Mouse (Mus musculus) naive thymus-derived CD4-positive, alpha-beta T cell, adult 5 months (primary cell): ENCODE data around the gene Fosl2. TPM values are rescaled to one million over a fixed set of nuclear protein-coding genes. Genes with fewer than 3 reads are reported as not detected.

Source experiments
- polyA plus RNA-seq: library from polyadenylated mRNA; unstranded; fragments of 100-300 nt; shearing (Covaris generic); gene quantifications from one replicate; pipeline ENCODE4 v1.2.1, GENCODE M21; 2017

The Fosl2 gene
- 126 TPM for polyA plus RNA-seq

DNA sequence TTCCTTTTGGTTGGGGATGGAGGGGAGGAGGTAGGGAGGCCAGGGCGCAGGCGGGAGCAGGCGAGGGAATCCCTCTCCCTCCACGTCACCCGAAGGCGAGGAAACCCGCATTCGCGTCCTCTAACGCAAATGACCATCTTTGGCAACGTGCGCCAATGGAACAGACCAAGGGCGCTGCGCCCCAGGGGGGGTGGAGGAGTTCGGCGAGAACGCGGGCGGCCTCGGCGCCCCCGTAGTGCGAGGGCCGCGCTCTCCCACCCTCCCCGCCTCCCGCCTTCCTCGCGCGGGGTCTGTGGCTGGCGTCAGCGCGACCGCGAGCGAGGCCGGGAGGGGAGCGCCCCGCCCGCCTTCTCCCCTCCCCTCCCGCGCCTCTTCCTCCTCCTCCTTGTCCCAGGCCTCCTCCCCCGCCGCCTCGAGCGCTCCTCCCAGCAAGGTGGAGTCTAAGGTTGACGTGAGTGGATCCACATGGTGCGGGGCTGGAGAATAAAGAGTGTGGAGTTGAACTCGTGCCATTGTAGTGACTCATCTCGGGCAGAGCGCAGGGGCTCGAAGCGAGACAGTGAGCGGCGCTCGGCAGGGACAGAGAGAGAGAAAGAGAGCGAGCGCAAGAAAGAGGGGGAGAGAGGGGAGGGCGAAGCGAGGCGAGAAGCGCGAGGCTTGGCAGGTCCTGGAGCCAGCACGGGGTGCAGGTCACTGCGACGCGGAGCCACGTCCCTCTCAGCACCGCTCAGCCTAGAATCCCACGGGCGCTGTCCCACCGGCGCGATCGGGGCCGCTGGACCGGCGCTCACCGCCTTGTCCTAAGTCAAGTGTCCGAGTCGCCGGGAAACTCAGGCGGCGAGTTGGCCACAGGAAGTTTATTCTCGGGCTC lies at the start of gene Fosl2:
Fosl2 (plus strand) TSS at position 466 of the 871 bp plus-strand sequence.

Other genes with a start within 250 kb of the Fosl2 start
- not detected for gene Plb1, start 96.9 kb downstream of the Fosl2 start, polyA plus RNA-seq